Mouse (Mus musculus): ENCODE results near the gene Olfr958.

GRCm38 (mm10) chr9:39602536-39603332 is 48.9 kb upstream of the Olfr958 start:
- TF ChIP-seq CTCF (IDR thresholded peaks at IDR 0.05; ENCODE audit: borderline replicate concordance, insufficient read depth, low read depth, low read length) (no peak), POLR2A (IDR thresholded peaks at IDR 0.05; ENCODE audit: borderline replicate concordance, insufficient read depth, low read length) (no peak)

Measured in cerebellum, adult 2 months (tissue).